Mouse (Mus musculus): ENCODE data around the gene Xylb.

Gene Xylb

DNA sequence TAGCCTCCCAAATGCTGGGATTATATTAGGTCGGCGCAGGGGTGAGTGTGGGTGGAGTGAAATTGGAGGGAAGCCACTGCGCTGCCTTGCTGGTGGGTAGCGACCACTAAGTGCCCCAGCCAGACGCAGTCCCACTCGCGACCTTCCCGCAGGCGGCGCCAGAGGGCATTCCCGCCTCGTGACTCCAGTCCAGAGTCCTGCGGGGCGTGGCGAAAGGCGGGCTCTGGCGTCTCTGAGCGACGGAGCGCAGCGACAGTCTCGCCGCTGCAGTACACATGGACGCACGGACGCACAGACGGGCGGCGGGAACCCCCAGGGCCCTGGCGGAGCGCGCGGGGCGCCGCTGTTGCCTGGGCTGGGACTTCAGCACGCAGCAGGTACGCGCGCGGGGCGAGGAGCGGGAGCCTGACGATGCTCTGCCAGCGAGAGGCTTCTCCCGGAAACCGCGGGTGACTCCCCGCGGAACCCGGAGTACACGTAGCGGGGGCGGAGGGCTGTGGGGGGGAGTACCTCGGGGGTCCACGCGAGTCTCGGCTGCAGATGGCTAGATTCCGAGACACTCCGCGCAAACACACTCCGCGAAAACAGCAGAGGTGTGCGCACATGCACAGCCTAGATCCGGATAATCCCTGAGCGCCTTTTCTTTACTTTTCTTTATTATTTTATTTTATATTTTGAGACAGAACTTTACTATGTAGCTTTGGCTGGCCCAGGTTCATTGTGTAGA is at the start of gene Xylb:
Xylb (plus strand) TSS at position 51 of the 727 bp plus-strand sequence.
- in situ Hi-C loops (cut with MseI, MboI) = no loop called here

DNA sequence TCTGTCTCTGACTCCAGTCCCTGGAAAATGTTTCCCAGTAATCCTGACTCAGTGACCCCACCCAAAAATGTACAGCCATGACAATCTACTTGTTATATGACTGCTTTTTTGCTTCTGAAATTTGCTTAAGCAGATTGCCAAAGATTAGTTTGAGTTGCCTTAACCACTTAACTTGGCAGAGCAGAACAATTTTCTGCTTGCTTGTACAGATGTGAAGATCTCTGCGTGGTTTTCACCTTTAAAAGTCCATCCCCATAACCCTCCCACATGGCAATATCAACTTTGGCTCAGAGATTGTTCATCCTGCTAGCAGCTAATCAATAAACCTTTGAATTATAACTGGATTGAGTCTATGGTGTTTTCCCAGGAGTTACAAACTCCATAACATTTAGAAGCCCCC is 48.1 kb upstream of the Xylb start:
- in situ Hi-C loops (cut with MseI, MboI) = no loop called here

DNA sequence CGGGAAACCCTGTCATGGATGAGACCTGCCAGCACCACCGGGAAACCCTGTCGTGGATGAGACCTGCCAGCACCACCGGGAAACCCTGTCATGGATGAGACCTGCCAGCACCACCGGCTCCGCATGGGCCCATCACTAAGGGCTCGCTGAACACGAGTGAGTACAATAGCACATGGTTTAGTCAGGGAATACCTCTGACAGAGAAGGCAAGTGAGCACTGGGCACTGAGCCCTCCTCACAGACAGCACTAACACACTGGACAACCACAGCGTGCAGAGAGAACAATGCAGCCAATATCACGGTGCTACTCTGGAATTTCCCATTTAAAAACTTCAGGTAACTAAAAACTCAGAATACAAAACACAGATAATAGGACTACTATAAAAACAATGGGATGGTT is 44.1 kb upstream of the Xylb start:
- in situ Hi-C loops (cut with MseI, MboI) = no loop called here

DNA sequence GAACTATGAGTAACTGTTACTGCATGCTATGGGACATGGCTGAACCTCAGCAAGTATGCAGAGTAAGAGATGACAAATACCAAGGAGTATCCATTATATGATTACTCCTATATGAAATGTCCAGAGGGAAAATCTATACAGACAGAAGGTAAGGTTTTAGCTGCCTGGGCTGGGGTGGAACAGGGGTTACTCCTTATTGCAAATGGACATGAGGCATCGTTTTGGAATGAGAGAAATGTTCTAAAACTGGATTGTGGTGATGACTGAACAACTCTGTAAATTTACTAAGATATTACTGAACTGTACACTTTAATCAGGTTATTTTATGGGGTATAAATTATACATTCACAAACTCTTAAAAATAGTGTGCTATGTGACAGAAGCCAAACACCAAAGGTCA is 38.3 kb upstream of the Xylb start:
- in situ Hi-C loops (cut with MseI, MboI) = no loop called here

DNA sequence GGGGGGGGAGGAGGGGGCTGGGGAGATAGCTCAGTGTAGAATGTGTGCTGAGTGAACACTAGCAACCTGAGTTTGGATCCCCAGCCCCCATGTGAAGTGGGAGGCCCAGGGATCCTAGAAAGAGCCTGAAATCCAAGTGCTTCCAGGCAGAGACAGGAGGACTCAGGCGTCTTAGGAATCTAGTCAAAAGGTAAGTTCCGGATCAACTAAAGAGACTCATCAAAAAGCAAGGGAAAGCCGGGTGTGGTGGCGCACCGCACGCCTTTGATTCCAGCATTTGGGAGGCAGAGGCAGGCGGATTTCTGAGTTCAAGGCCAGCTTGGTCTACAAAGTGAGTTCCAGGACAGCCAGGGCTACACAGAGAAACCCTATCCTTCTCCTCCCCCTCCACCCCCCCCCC is 36.7 kb upstream of the Xylb start:
- in situ Hi-C loops (cut with MseI, MboI) = no loop called here

DNA sequence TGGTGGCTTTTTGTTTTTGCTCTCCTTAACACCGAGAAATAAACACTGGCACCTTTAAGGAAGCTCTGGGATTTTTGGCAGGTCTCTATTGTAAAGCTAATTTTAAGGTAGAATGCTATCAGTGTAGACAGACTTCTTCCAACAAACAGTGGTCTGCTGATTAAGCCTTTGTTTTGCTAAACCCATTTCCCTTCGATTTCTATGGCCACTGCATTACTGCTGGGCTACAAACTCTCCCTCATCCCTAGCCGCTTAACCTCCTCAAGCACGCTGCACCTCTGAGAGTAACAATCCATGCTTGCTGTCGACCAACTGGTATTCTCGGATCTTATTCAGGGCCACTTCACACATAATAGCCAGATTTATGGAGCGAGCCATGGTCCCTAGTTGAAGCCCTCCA is 36.2 kb upstream of the Xylb start:
- in situ Hi-C loops (cut with MseI, MboI) = no loop called here

DNA sequence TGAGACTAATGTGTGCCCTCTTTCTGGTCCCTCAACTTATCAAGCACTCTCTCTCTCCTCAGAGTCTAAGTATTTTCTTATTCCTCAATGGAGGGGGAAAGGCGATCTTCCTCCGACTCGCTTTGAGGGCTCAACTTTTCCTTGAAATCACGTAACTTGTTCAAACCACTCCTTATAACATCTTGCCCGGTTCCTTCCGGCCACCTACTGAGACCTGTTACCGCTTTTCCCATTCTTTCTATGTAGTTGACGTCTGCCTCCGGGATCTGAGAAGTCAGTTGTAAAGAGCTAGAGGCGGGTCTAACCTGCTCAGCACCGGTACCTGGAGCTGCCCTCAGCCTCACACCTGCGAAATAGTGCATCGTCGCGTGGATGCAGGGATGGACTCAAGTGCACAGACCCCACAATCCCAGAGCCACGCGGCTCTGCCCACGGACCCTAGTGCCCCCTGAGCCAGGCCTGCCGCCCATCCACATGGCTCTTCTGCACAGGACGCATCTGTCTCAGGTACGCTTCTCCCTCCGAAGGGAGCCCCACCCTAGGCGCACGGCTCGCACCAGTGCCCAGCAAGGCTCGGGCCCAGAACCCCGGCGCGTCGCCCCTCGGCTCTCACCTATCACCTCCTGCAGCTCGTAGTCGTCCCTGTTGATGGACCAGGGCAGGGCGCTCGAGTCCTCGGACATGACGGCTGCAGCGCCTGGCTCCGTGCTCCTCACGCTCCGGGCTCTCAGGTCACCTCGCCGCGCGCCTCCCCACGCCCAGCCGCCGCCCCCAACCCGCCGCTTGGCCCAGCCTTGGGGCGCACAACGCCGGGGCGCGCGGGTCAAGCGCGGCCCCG is 35.6 kb upstream of the Xylb start:
- in situ Hi-C loops (cut with MseI, MboI) = no loop called here

DNA sequence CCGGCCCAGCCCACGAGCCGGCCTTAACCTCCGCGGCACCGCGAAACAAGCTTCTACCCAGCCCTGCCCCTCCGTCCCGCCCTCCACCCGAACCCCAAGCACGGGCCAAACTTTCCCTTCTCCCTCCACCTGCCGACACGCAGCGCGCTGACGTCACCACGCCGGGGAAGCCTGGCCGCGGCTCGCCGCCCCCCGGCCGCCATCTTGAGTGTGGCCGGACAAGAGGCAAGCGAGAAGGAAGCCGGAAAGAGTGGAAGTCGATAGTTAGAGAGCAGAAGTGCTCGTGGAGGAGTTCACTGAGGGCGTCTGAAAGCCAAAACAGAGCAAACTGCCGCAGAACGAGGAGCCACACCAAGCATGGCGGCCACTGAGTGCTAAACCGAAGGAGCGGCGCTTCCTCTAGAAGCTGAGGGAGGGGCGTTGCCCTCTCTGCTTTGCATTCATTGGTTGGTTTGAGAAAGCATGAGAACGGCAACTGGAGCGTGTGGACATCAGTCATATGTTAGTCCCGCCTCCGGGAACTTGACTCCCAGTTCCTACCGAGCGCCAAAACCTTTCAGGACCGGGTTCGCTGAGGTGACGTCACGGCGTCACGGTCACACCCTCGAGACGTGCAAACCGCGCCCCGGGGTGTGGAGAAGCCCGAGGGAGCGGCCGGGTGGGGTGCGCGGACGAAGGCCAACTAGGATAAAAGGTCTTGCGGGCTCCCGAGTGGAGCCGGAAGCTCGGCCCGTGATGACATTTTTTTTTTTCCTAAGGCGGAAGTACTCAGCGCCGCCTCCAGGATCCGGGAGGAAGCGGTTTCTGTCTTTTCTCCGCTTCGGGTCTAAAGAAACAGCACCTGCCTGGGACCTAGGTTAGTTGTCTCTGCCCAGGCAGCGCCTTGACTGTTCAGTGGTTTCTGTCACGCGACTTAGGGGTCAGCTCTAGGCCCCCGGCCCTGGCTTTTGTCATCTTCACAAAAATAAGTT is 34.6 kb upstream of the Xylb start, which contains the start of gene Oxsr1:
Oxsr1 (minus strand) TSS at position 139 of the 971 bp plus-strand sequence.
- in situ Hi-C loops (cut with MseI, MboI) = no loop called here

DNA sequence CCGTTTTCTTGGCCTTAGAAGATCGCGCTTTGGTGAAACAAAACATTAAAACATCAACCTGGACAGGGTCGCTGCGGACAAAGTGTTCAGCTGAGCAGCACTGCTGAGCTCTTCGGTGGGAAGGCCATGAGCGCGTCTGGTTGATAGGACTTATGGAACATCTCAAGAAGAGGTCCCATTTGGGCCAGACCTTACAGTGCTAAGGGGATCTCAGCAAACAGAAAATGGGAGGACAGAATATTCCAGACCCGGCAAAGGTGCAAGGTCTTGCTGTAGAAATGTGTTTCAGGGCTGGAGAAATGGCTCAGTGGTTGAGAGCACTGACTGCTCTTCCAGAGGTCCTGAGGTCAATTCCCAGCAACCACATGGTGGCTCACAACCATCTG is 33.9 kb upstream of the Xylb start:
- in situ Hi-C loops (cut with MseI, MboI) = no loop called here

DNA sequence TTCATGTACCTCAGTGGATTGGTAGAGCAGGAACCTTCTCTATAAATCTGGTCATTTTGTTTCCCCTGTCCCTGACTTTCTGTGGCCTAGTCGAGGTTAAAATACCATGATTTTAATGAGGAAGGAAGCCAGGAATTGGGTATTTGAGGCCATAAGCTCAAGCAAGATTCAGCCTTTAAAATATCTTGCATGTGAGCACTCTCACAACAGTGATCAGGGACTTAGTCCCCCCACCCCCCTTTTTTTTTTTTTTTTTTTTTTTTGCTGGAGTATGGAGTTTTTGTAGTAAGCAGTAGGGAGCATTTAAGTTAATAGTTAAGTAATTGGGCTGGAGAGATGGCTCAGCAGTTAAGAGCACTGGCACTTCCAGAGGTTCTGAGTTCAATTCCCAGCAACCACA is 33.1 kb upstream of the Xylb start:
- in situ Hi-C loops (cut with MseI, MboI) = no loop called here

DNA sequence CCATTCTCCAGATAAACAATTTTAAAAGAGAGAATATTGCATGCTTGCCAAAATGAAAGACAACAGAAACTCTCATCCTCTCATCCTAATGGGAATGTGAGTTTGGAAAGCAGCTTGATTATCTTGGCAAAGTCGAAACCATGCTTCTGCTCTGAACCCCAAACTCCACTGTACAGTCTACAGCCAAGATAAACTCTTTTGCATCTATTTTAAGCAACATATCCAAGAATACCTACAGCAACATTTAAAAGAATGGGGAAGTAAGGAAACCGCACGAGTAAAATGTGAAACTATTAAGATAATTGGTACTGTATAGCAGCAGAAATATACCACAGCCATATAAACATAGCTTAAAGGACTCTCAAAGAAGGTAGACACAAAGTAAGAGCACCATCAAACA is 28.7 kb upstream of the Xylb start:
- in situ Hi-C loops (cut with MseI, MboI) = no loop called here

DNA sequence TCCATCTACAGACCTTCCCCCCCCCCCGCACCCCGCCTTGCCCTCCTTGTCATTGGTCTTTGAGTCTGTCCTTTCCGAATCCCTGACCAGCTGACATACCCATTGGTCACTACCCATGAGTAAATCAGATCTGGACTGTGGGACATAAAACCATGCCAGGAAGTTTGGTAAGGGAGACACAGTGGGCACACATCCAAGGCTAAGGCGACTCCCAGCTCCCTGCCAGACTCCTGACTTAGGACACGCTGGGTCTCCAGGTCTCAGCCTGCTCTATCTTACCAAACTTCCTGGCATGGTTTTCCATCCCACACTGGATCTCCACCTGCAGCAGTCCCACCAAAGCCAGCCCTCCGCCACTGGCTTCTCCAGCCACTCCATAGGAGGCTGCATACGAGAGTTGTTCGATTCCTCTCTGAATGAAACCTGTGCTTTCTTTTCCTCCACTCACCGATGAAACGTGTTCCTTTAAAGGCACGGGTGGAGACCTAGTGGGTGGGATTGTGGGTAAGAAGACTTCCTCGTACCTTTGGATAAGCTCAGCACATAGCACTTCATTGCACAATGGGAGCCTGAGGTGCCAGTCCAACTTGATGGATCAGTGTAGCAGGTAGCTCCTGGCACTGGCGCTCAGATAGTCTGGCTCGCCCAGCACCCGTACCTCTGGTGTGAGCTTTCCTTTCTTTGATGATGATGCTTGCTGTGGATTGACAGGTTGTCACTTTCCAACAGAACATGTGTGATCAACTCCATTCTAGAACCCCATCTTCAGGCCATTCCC is 26.8 kb upstream of the Xylb start:
- in situ Hi-C loops (cut with MseI, MboI) = no loop called here

DNA sequence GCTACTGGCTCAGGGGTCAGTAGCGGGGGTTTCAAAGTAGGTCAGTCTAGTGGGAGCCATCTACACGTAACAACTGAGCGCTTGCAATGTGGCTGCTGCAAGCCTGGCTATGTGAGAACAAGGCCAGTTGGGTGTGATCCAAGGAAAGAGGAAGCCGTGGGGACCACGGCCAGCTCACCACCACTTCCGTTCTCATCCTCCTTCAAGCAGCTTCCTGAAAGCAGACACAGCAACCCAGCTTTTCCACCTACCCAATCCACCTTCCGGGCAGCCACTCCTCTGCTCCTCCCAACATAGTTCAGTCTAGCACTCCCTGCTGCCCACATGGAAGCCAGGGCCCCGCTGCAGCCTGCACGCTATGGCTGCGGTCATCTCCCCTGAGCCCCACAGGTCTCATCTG is 22.9 kb upstream of the Xylb start:
- in situ Hi-C loops (cut with MseI, MboI) = no loop called here

DNA sequence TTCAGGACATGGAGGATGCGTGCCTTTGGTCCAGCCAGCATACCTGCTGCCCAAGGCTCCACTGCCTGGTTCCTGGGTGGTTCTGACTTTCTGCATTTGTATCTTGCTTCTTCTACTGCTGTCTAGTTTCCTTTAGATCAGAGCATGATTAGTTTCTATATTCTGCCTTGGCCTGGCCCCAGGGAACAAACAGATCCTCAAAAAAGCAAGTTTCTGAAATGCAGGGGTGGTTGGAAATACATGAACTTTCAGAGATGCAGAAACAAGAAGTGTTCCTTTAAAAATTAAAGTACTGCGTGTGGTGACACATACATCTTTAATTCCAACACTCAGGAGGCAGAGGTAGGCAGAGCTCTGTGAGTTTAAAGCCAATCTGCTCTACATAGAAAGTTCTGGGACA is 22.3 kb upstream of the Xylb start:
- in situ Hi-C loops (cut with MseI, MboI) = no loop called here

DNA sequence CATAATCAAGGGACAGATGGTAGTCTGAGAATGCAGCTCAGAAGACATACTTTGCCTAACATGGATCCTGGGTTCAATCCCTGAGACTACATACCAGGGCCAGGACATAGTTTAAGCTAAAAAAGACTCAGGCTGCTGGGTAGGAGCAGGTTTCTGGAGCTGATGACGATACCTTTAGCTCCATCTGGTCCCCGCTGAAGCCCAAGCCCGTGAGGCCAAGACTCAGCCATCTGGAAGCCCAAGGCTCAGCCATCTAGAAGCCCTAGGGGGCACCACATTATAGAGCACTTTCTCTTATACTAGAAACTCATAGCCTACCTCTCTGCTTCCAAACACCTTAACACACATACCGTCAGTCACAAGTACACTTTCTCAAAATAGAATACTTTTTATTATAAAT is 21.6 kb upstream of the Xylb start:
- in situ Hi-C loops (cut with MseI, MboI) = no loop called here

DNA sequence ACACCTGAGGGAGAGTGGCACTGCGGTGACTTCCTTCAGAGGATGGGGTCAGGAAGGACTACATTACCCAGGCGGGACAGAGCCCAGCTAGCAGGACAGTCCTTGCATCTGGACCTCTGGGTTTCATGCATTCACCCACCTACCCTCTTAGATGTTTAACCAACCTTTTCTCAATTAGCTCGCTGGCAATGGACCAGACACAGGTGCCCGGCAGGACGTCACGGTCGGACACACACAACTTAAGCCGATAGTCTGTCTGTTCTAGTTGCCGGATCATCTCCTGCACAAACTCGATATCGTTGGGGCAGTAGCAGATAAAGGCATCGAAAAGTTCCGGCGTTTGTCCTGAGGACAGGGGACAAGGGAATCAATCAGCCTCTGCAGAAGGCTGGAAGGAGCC is 19.3 kb upstream of the Xylb start:
- in situ Hi-C loops (cut with MseI, MboI) = no loop called here

DNA sequence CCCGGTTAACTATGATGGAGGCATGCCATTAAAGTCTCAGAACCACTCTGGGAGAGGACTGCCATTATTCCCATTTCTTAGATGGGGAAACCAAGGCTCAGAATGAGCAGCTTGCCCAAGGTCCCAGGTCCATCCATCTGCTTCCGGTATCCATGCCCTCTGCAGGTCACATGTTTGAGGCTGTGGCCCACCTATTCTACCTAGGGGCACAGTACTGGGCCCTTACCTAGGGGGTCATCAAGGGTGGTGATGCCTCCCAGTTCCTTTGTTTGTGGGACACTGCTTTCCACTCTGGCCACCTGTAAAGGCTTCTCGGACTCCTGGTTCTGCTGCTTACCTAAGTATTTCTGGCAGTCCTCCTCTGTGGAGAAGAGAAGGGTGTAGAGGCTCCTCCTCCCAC is 18.8 kb upstream of the Xylb start:
- in situ Hi-C loops (cut with MseI, MboI) = no loop called here

DNA sequence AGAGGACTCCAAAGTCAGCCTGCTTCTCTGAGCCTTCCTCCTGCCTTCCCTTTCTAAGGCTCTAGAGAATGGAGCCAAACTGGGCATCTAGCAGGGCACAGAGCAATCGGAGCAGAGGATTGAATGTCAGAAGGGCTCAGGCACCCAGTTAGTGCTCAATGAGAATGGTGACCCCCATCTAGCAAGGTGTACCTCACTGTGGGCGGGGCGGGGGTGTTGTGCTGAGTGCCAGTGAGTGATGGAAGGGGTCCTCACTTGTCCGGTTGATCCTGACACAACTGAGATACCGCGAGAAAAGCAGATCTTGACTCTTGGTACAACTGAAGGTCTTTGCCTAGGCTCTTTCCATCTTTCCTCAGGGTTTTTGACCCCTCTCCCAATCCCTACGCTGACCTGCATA is 18.1 kb upstream of the Xylb start:
- in situ Hi-C loops (cut with MseI, MboI) = no loop called here

DNA sequence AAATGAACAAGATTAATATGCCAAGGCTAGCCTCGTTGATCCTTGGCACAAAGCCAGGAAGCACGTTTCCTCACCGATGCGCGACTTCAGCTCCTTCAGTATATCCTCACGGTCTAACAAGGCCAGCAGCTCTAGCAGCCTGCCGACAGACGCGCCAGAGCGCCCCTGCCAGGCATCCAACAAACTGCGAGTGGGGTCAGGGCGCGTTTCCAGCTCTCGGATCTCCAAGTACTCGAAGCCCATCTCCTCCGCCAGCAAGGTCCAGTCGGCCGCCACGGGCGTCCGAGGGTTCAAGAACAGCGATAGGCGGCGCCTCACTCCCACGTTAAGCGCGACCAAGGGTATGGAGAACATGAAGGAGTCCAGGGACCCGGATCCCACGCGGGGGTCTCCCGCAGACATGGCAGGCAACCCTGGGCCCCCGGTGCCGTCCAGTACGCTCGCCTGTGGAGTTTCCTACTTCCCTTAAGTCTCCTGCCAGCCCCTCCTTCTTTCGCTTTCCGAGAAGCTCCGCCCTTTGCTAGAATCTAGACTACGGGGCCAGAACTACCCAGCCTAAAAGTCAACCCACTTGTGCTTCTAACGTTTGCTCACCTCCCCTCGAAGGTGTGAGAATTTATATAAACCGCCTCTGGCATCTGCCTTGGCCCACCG is 17.5 kb upstream of the Xylb start, which contains the start of gene Acaa1a:
Acaa1a (plus strand) TSS at position 119 of the 654 bp plus-strand sequence.
- in situ Hi-C loops (cut with MseI, MboI) = no loop called here

DNA sequence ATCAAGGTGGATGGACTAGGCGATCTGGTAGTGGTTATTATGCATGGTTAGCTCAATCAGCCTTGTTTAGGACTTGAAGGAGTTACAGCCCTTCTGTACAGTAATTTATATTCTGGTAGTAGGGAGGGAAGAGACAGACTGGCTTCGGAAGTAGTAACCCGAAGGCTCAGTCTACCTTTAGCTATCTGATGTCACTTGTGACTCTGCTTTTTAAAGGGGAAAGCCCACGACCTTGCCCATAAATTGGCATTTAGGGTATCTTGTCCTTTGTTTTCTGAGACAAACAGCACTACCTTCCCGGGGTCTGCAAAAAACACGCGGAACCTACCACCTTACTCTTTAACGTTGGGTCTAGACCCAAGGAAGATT is 17.0 kb upstream of the Xylb start:
- in situ Hi-C loops (cut with MseI, MboI) = no loop called here
